Mouse (Mus musculus): ENCODE data around the gene Nudt3.

The Nudt3 gene

GRCm38 (mm10) chr17:27634871-27635574 lies 11.7 kb upstream of the Nudt3 start, which contains the start of gene RPS10-NUDT3:
Gene RPS10-NUDT3 (minus strand): TSS chr17:27635222.
- peak; percentile 83 for DNase-seq

- peak; percentile 82 for DNase-seq
These were observed 6.1 kb upstream of the Nudt3 start for GRCm38 (mm10) chr17:27629249-27630020.

GRCm38 (mm10) chr17:27628376-27628775 lies 5.1 kb upstream of the Nudt3 start:
- no peak for DNase-seq

GRCm38 (mm10) chr17:27627451-27627850 lies 4.2 kb upstream of the Nudt3 start:
- DNase-seq = no peak

GRCm38 (mm10) chr17:27626681-27627080 lies 3.4 kb upstream of the Nudt3 start:
- DNase-seq = no peak

- no peak for DNase-seq
These were observed 2.4 kb upstream of the Nudt3 start for GRCm38 (mm10) chr17:27625455-27626251.

- no peak for DNase-seq
These were observed 510 bp downstream of the Nudt3 start for GRCm38 (mm10) chr17:27622611-27623359.

- DNase-seq = no peak
These were observed 1.4 kb downstream of the Nudt3 start for GRCm38 (mm10) chr17:27621705-27622531.

GRCm38 (mm10) chr17:27621161-27621560 lies 2.1 kb downstream of the Nudt3 start:
- DNase-seq = no peak

GRCm38 (mm10) chr17:27615388-27615787 lies 7.9 kb downstream of the Nudt3 start:
- DNase-seq = no peak

- DNase-seq = no peak
These were observed 10.3 kb downstream of the Nudt3 start for GRCm38 (mm10) chr17:27613016-27613415.

GRCm38 (mm10) chr17:27611994-27612393 lies 11.3 kb downstream of the Nudt3 start:
- DNase-seq = no peak

- DNase-seq = no peak
These were observed 11.8 kb downstream of the Nudt3 start for GRCm38 (mm10) chr17:27611519-27611884.

- DNase-seq = no peak
These were observed 12.4 kb downstream of the Nudt3 start for GRCm38 (mm10) chr17:27610679-27611518.

- DNase-seq = no peak
These were observed 13.7 kb downstream of the Nudt3 start for GRCm38 (mm10) chr17:27609576-27609975.

- DNase-seq = no peak
These were observed 19.6 kb downstream of the Nudt3 start for GRCm38 (mm10) chr17:27603522-27604234.

GRCm38 (mm10) chr17:27603036-27603435 lies 20.3 kb downstream of the Nudt3 start:
- DNase-seq = no peak

- DNase-seq = peak; percentile 70
These were observed 22.4 kb downstream of the Nudt3 start for GRCm38 (mm10) chr17:27600869-27601268.

- no peak for DNase-seq
These were observed 23.0 kb downstream of the Nudt3 start for GRCm38 (mm10) chr17:27600286-27600685.

Data from cerebellum, adult 8-10 months (tissue).